In genomic region chr16:65629186-65629585, GRCm38 (mm10) we compare ENCODE assay signal across 8 mouse cellular contexts.
DNase-seq lines count a peak whose midpoint lies in the region; ATAC-seq and TF ChIP-seq lines count a peak whose summit lies in the region.

No protein-coding gene starts in this region.

- H3K27me3 ChIP-seq in spleen, adult 2 months (ENCODE audit: control insufficient read depth, insufficient read depth, low read length), result no peaks in the 10 kb centered on the region
- no peaks in the 10 kb centered on the region for H3K27me3 ChIP-seq in forebrain, embryonic 15.5 days

- no peak overlapping the region; the same call in 1 of the 2 replicates for H3K4me3 ChIP-seq in spleen, adult 2 months (ENCODE audit: extremely low read depth, insufficient read depth, insufficient read length)
- H3K4me3 ChIP-seq in forebrain, embryonic 15.5 days, result no peak overlapping the region

- H3K9me3 ChIP-seq in forebrain, embryonic 15.5 days, result no peaks in the 10 kb centered on the region

- no peak overlapping the region for H3K27ac ChIP-seq in spleen, adult 2 months (ENCODE audit: insufficient read depth, low read length)
- no peak overlapping the region for H3K27ac ChIP-seq in forebrain, embryonic 15.5 days (replicated peaks)

- no peak overlapping the region for H3K4me2 ChIP-seq in forebrain, embryonic 15.5 days (replicated peaks)

- no peak overlapping the region for H3K9ac ChIP-seq in forebrain, embryonic 15.5 days (replicated peaks)

- peak; percentile 26; the same call in 1 of the 2 replicates for TF ChIP-seq CTCF in spleen, adult 2 months (IDR thresholded peaks at IDR 0.05; ENCODE audit: extremely low read depth, insufficient read depth, insufficient read length, insufficient replicate concordance)

- TF ChIP-seq POLR2A in spleen, adult 2 months (IDR thresholded peaks at IDR 0.05; ENCODE audit: low read depth, low read length), result no peak

- peak; percentile 18 to 21 for DNase-seq in spleen, adult 2 months (ENCODE audit: low read depth in 1 of 2, low spot score in 2 of 2)
- DNase-seq in spleen, adult 12 weeks (ENCODE audit: low spot score), result no peak
- DNase-seq in left cerebral cortex, adult 18-20 months (ENCODE audit: low spot score in 2 of 2), result peak; percentile 56 to 70
- DNase-seq in right cerebral cortex, postnatal 4 days, result peak; percentile 47

- peak; percentile 64; the same call in 1 of the 2 replicates for ATAC-seq in cerebellum, adult (ENCODE audit: insufficient number of reproducible peaks, low FRiP score, low TSS enrichment)
- ATAC-seq in forebrain, embryonic 15.5 days (replicated peaks), result peak; percentile 57; the same call in 1 of the 2 replicates
- peak; percentile 90 to 92 for ATAC-seq in hematopoietic stem cell, adult 5-6 weeks (replicated peaks in 1 of 2; ENCODE audit: insufficient read depth in 1 of 2, low FRiP score in 2 of 2, low TSS enrichment in 1 of 2, low read depth in 1 of 2, poor library complexity in 2 of 2, severe bottlenecking in 2 of 2)
- ATAC-seq in megakaryocyte-erythroid progenitor cell, adult 5-6 weeks (replicated peaks; ENCODE audit: low FRiP score, low TSS enrichment, poor library complexity, severe bottlenecking), result peak; percentile 91

- H3K4me1 ChIP-seq in spleen, adult 2 months (ENCODE audit: control insufficient read depth, insufficient read depth, insufficient read length), result no peaks in the 10 kb centered on the region
- H3K4me1 ChIP-seq in forebrain, embryonic 15.5 days, result no peaks in the 10 kb centered on the region

- H3K36me3 ChIP-seq in spleen, adult 2 months (ENCODE audit: control insufficient read depth, insufficient read depth, low read length), result no peaks in the 10 kb centered on the region
- H3K36me3 ChIP-seq in forebrain, embryonic 15.5 days, result no peaks in the 10 kb centered on the region

- 8% methylated on average over 10 of the region's 10 CpGs for WGBS in spleen, adult 2 months
- WGBS in forebrain, embryonic 15.5 days, result 12% methylated on average over 10 of the region's 10 CpGs
